Mouse (Mus musculus) hindbrain, embryonic 14.5 days (tissue): ENCODE results near the gene Tmem59l. TPM values are rescaled to one million over a fixed set of nuclear protein-coding genes. Genes with fewer than 3 reads are reported as not detected.

Experiments used
- ATAC-seq: fragments of 200-750 bp; cut with Nextera tagmentation; 2 replicates; pipeline ENCODE4 v1.8.0; 2017; ENCODE audit warnings: moderate number of reproducible peaks, mild to moderate bottlenecking, moderate TSS enrichment, moderate library complexity; ENCODE audit not compliant: low FRiP score
- DNase-seq: peaks from one replicate; pipeline ENCODE4 v3.0.0-alpha.2; 2015; ENCODE audit warnings: low spot score
- H3K27ac ChIP-seq: fragments of 300-500 bp; sonication (generic); 2 replicates; pipeline ENCODE4 v1.5.1; 2014; ENCODE audit warnings: mild to moderate bottlenecking, moderate library complexity
- H3K27me3 ChIP-seq: fragments of 300-500 bp; sonication (generic); 2 replicates; pipeline ENCODE4 v1.6.1; 2014; ENCODE audit warnings: mild to moderate bottlenecking, low read length, mixed read lengths; ENCODE audit not compliant: control insufficient read depth, insufficient read depth
- H3K36me3 ChIP-seq: fragments of 300-500 bp; sonication (generic); replicated peaks from 2 replicates; pipeline ENCODE4 v1.6.1; 2014; ENCODE audit not compliant: control insufficient read depth, insufficient read depth
- H3K4me1 ChIP-seq: fragments of 300-500 bp; sonication (generic); replicated peaks from 2 replicates; pipeline ENCODE4 v1.6.1; 2014; ENCODE audit warnings: antibody characterized with exemption, low read length, mixed read lengths; ENCODE audit not compliant: control insufficient read depth, insufficient read depth
- H3K4me2 ChIP-seq: fragments of 300-500 bp; sonication (generic); replicated peaks from 2 replicates; pipeline ENCODE4 v1.6.1; 2014; ENCODE audit warnings: mild to moderate bottlenecking, moderate library complexity
- H3K4me3 ChIP-seq: fragments of 300-500 bp; sonication (generic); replicated peaks from 2 replicates; pipeline ENCODE4 v1.5.1; 2014; ENCODE audit warnings: mild to moderate bottlenecking, low read length
- H3K9ac ChIP-seq: fragments of 300-500 bp; sonication (generic); 2 replicates; pipeline ENCODE4 v1.6.1; 2014
- H3K9me3 ChIP-seq: fragments of 300-500 bp; sonication (generic); 2 replicates; pipeline ENCODE4 v1.6.1; 2016; ENCODE audit warnings: low read length; ENCODE audit not compliant: control insufficient read depth
- WGBS: fragments of 180-500 bp; shearing (Covaris S2); extraction: QIAGEN DNeasy Blood & Tissue Kit; methylation state at CpG from one replicate; pipeline ENCODE4 v1.1.7; 2014; 5-methylcytosine and 5-hydroxymethylcytosine counted together
- polyA plus RNA-seq: library from polyadenylated mRNA; unstranded; fragments of >200 nt; fragmentation: Nextera tagmentation; extraction: Ambion mirVana; gene quantifications from 2 replicates; pipeline ENCODE4 v1.2.1, GENCODE M21; 2014

Tmem59l gene
- polyA plus RNA-seq, 1 experiment from 2014 or later: 143 TPM

DNA sequence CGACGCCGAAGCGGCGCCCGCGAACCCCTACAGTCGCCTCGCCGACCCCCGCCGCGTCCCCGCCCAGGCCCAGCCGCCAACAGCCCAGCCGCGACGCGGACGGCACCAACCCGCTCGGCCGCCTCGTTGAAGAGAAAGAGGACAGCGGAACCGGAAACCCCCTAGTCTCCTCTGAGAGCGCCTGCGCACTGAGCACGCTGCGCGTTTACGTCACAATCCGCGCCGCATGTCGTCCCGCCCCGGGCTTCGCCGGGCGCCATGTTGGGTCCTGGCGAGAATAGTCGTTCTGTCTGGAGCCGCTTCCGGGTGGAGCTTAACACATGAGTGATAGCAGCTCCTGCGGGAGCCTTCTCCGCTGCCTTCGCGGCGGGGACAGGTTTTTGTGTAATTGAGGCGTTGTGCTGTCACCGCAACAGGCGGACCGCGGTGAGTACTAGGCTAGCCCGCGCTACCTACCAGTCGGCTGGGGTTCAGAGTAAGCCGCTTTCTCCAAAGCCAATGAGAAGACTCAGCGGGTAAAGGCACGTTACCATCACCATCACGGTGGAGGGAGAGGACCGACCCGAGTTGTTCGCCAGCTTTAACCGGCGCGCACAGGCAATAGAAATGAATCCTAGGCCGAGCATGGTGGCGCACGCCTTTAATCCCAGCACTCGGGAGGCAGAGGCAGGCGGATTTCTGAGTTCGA is 23.2 kb upstream of the Tmem59l start, which contains the start of gene Uba52:
Gene Uba52 (minus strand): TSS at position 574 of the 688 bp plus-strand sequence.
- 2% methylated on average over 74 of the region's 74 CpGs for WGBS
- Histone ChIP-seq H3K27ac (peak within 1 kb of the TSS; percentile 96), H3K9ac (peak within 1 kb of the TSS; percentile 92), H3K27me3 (no peaks in the 10 kb centered on the region), H3K4me2 (peak within 1 kb of the TSS; percentile 98), H3K36me3 (peaks cover 36% of the 10 kb centered on the region), H3K4me1 (peaks cover 22% of the 10 kb centered on the region), H3K4me3 (peak within 1 kb of the TSS; percentile 90), H3K9me3 (no peaks in the 10 kb centered on the region)
- DNase-seq (peak; percentile 99), ATAC-seq (peak; percentile 87)

GRCm38 (mm10) chr8:70509281-70509952 is 22.3 kb upstream of the Tmem59l start:
- Histone ChIP-seq H3K4me2 (peak overlapping the region; percentile 98), H3K9me3 (no peaks in the 10 kb centered on the region), H3K27me3 (no peaks in the 10 kb centered on the region), H3K4me3 (peak overlapping the region; percentile 90), H3K9ac (peak overlapping the region; percentile 92), H3K27ac (no peak overlapping the region), H3K4me1 (peaks cover 27% of the 10 kb centered on the region), H3K36me3 (peaks cover 33% of the 10 kb centered on the region)
- 19% methylated on average over 25 of the region's 25 CpGs for WGBS
- DNase-seq (no peak), ATAC-seq (no peak)

DNA sequence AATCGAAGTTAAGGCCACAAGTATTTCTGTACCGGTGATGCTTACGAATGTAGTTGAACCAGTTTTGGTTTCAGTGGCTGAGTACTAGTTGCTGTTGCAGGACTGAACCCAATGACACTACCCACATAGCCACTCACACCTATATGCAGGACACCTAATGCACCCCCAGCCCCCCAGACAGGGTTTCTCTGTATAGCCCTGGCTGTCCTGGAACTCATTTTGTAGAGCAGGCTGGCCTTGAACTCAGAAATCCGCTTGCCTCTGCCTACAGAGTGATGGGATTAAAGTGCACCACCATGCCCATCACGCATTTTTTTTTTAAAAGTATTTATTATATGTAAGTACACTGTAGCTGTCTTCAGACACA is 19.9 kb upstream of the Tmem59l start:
- ATAC-seq (no peak), DNase-seq (no peak)
- Histone ChIP-seq H3K4me1 (peaks cover 42% of the 10 kb centered on the region), H3K9me3 (no peaks in the 10 kb centered on the region), H3K9ac (peak overlapping the region; percentile 67; the same call in 1 of the 2 replicates), H3K4me2 (peak overlapping the region; percentile 83), H3K27me3 (peaks cover 23% of the 10 kb centered on the region), H3K27ac (no peak overlapping the region), H3K36me3 (peaks cover 34% of the 10 kb centered on the region), H3K4me3 (no peak overlapping the region)
- 67% methylated on average over 5 of the region's 5 CpGs for WGBS

GRCm38 (mm10) chr8:70506328-70507026 is 19.3 kb upstream of the Tmem59l start, which contains the start of gene Rex1bd:
TSS of gene Rex1bd (minus strand) at chr8:70506752.
- H3K4me3 ChIP-seq: peak within 1 kb of the TSS; percentile 46
- H3K27me3 ChIP-seq: peaks cover 28% of the 10 kb centered on the region
- peak within 1 kb of the TSS; percentile 67 for H3K9ac ChIP-seq
- peak within 1 kb of the TSS; percentile 83 for H3K4me2 ChIP-seq
- H3K4me1 ChIP-seq: peaks cover 43% of the 10 kb centered on the region
- 2% methylated on average over 40 of the region's 40 CpGs for WGBS
- peak within 1 kb of the TSS; percentile 83 for H3K27ac ChIP-seq
- H3K36me3 ChIP-seq: peaks cover 34% of the 10 kb centered on the region
- peak; percentile 86 for ATAC-seq
- H3K9me3 ChIP-seq: no peaks in the 10 kb centered on the region
- DNase-seq: peak; percentile 94

- no peaks in the 10 kb centered on the region for H3K9me3 ChIP-seq
- H3K36me3 ChIP-seq: peaks cover 34% of the 10 kb centered on the region
- peak overlapping the region; percentile 67 for H3K9ac ChIP-seq
- H3K4me2 ChIP-seq: peak overlapping the region; percentile 83
- ATAC-seq (peak; percentile 7; the same call in 1 of the 2 replicates), DNase-seq (no peak)
- peak overlapping the region; percentile 46 for H3K4me3 ChIP-seq
- whole genome bisulfite sequencing: 33% methylated on average over 32 of the region's 32 CpGs
- peak overlapping the region; percentile 83 for H3K27ac ChIP-seq
- H3K27me3 ChIP-seq: peaks cover 35% of the 10 kb centered on the region
- H3K4me1 ChIP-seq: peaks cover 41% of the 10 kb centered on the region
Observed at GRCm38 (mm10) chr8:70505698-70506327, 18.7 kb upstream of the Tmem59l start.

DNA sequence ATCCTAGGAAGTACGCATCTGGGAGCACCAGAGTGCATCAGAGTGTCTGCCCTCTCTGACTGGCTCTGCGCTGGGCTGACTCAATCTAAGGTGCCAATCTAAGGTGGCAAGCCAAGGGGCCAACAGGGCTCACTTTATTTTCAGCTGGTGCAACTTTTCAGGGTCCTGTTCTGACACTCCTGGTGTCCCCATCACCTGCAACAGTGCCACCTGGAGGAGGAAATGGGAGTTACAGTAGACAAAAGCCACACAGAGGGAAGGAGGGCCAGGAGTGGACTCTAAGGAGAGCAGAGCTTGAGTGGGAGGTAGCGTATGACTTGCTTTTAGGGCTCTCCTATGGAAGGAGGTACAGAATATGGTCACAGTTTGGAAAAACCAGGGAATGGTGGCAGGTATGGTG is 17.7 kb upstream of the Tmem59l start:
- H3K9me3 ChIP-seq: no peaks in the 10 kb centered on the region
- WGBS: 77% methylated on average over 3 of the region's 3 CpGs
- H3K4me2 ChIP-seq: peak overlapping the region; percentile 83; the same call in 1 of the 2 replicates
- ATAC-seq: no peak
- H3K9ac ChIP-seq: no peak overlapping the region
- peak; percentile 84 for DNase-seq
- H3K27me3 ChIP-seq: peaks cover 45% of the 10 kb centered on the region
- H3K4me3 ChIP-seq: no peak overlapping the region
- peaks cover 34% of the 10 kb centered on the region for H3K36me3 ChIP-seq
- H3K27ac ChIP-seq: no peak overlapping the region
- H3K4me1 ChIP-seq: peaks cover 44% of the 10 kb centered on the region

GRCm38 (mm10) chr8:70504291-70504716 is 17.1 kb upstream of the Tmem59l start:
- WGBS: 42% methylated on average over 16 of the region's 16 CpGs
- Histone ChIP-seq H3K4me1 (peaks cover 40% of the 10 kb centered on the region), H3K9ac (no peak overlapping the region)

DNA sequence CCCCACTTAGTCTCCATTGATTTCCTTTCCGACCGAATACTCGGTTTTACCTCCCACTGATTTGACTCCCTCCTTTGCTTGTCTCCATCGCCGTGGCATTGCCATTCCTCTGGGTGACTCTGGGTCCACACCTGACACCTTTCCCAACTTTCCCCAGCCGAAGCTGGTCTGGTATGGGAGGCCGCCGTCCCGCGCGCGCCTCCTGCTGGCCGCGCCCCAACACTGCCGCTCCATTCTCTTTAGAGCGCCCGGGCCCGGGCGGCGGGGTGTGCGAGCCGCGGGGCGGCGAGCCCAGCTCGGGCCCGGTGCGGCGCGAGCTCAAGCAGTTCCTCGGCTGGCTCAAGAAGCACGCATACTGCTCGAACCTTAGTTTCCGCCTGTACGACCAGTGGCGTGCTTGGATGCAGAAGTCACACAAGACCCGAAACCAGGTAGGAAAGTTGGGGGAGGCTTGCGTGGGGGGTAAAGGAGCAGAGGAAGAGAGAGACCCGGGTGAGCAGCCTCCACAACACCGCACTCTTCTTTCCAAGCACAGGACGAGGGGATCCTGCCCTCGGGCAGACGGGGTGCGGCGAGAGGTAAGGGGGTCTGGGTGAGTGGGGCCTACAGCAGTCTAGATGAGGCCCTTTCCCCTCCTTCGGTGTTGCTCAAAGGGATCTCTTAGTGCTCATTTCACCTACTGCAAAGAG is 16.0 kb upstream of the Tmem59l start:
- 0 out of 2 replicates have a peak overlapping the region, but pooled peaks have one; percentile 5 for H3K4me2 ChIP-seq
- peaks cover 61% of the 10 kb centered on the region for H3K27me3 ChIP-seq
- no peaks in the 10 kb centered on the region for H3K9me3 ChIP-seq
- 13% methylated on average over 46 of the region's 46 CpGs for WGBS
- ATAC-seq (no peak), DNase-seq (peak; percentile 68)
- no peak overlapping the region for H3K9ac ChIP-seq
- no peak overlapping the region for H3K27ac ChIP-seq
- peaks cover 24% of the 10 kb centered on the region for H3K36me3 ChIP-seq
- H3K4me3 ChIP-seq: no peak overlapping the region
- peaks cover 32% of the 10 kb centered on the region for H3K4me1 ChIP-seq

More at GRCm38 (mm10) chr8:70504291-70504716, 17.1 kb upstream of the Tmem59l start:
- Histone ChIP-seq H3K4me2 (no peak overlapping the region), H3K4me3 (no peak overlapping the region), H3K27me3 (peaks cover 50% of the 10 kb centered on the region), H3K9me3 (no peaks in the 10 kb centered on the region), H3K27ac (no peak overlapping the region), H3K36me3 (peaks cover 34% of the 10 kb centered on the region)
- DNase-seq (no peak), ATAC-seq (no peak)
